Mouse (Mus musculus): ENCODE data around the gene Myog. TPM values are rescaled to one million over a fixed set of nuclear protein-coding genes. Genes with fewer than 3 reads are reported as not detected.
A peak's percentile ranks its signal among the peaks of the same experiment; 100 is the strongest.

The Myog gene
- polyA plus RNA-seq, 1 experiment from 2014 or later, result 1.5 TPM

DNA sequence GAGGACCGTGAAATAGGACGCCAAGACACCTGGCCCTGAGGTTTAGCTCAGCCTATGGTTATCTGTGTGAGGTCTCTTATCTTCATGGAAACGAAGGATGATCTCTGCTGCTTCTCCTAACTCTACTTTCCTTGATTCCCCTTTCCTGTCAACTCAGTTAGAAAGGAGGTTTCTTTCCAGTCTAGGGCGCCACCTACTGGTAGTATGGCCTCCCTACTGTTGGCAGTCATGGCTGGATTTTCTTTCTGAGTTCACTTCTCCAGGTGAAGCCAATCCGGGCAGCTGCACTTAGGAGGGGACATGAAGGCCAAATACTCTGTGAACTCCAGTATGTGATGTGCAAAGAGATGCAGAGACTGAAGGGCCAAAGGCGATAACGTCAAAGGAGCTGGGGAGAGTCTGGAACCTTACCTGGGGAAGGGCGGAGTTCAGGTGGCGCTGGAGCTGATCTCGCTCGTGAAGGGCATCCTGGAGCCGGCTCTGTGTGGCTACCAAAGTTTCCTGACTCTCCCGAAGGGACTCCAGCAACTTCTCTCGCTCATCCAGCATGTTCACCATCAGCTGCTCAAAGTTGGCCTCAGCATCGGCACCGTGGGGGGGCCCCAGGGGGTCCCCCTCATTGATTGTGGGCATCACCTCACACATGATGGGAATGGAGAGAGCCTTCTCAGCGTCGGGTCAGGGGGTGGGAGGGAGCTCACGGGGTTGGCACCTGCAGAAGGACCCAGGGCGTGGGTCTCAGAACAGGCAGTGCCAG lies 42.3 kb downstream of the Myog start:
- peak overlapping the region; percentile 61 for H3K4me2 ChIP-seq
- no peak for ATAC-seq (ENCODE audit: extremely low read depth, insufficient number of reproducible peaks, low FRiP score, low TSS enrichment)
- peak overlapping the region; percentile 31 for H3K4me3 ChIP-seq
- H3K4me1 ChIP-seq, result peaks cover 57% of the 10 kb centered on the region
- peaks cover 13% of the 10 kb centered on the region for H3K36me3 ChIP-seq
- 52% methylated on average over 20 of the region's 20 CpGs for WGBS
- H3K27me3 ChIP-seq (replicated peaks), result no peaks in the 10 kb centered on the region
- H3K9me3 ChIP-seq, result no peaks in the 10 kb centered on the region
- peak overlapping the region; percentile 72 for H3K9ac ChIP-seq
- H3K27ac ChIP-seq (replicated peaks), result peak overlapping the region; percentile 93

DNA sequence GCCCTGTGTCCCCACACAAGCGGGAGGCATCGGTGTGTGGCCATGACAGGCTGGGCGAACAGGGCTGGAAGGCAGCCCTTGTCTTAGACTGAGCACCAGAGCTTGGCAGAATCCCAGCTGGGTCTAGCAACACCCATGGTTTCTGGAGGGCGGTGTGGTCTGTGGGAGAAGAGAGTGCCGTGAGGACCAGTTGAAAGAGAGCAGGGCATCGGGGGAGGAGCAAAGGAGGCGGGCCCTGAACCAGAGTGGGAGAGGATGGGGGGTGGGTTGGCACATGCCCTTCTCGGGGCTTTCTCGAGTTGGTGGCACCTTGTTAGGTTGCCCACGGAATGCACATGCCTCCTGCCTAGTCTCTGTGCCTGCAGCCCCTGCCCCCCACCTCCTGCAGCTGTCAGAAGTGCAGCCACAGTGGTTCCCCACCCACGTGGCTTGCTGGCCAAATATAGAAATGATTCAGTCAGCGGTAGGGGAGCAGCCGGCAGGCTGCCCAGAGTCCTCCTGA lies 43.0 kb downstream of the Myog start, which contains the start of gene Ppfia4:
Ppfia4 (minus strand) TSS at position 159 of the 502 bp plus-strand sequence.
- peak; percentile 63; the same call in 1 of the 2 replicates for ATAC-seq (ENCODE audit: extremely low read depth, insufficient number of reproducible peaks, low FRiP score, low TSS enrichment)
- peak within 1 kb of the TSS; percentile 31 for H3K4me3 ChIP-seq
- peak within 1 kb of the TSS; percentile 93 for H3K27ac ChIP-seq (replicated peaks)
- H3K27me3 ChIP-seq (replicated peaks), result no peaks in the 10 kb centered on the region
- H3K9me3 ChIP-seq, result no peaks in the 10 kb centered on the region
- peak within 1 kb of the TSS; percentile 72 for H3K9ac ChIP-seq
- peak within 1 kb of the TSS; percentile 61 for H3K4me2 ChIP-seq
- H3K4me1 ChIP-seq, result peaks cover 64% of the 10 kb centered on the region
- H3K36me3 ChIP-seq, result peaks cover 5% of the 10 kb centered on the region
- WGBS, result 24% methylated on average over 13 of the region's 13 CpGs

DNA sequence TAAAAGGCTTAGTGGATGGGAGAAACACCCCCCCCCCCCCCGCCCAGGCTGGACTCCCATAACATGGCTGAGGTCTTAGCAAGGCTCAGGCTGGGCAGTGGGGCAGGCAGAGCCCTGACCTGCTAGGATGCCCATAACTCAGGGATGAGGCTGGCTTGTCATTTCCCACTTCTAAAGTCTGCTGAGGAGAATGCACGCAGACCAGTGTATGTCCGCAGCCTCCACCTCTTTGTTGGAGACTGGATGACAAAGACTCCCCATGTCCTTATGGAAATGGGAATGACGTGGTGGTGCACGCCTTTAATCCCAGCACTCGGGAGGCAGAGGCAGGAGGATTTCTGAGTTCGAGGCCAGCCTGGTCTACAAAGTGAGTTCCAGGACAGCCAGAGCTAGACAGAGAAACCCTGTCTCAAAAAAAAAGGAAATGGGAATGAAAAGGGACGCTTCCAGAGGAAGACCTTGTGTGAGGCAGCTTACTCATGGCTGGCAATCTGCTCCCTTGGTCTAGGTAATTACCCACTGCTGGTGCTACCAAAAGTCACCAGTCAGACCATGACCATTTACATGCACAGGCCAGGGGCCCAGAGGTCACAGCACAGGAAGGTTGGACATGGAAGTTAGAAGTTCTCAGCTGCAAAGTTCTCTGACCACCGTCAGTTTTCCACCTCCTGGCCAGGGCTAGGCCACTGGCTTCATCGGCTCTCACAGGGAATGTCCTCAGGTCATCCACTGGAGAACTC lies 43.8 kb downstream of the Myog start:
- H3K27ac ChIP-seq (replicated peaks), result peak overlapping the region; percentile 93
- H3K4me1 ChIP-seq, result peaks cover 71% of the 10 kb centered on the region
- H3K36me3 ChIP-seq, result peaks cover 4% of the 10 kb centered on the region; the same call in 1 of the 2 replicates
- H3K9ac ChIP-seq, result no peak overlapping the region; the same call in 1 of the 2 replicates
- 78% methylated on average over 10 of the region's 10 CpGs for WGBS
- H3K9me3 ChIP-seq, result no peaks in the 10 kb centered on the region
- H3K4me3 ChIP-seq, result no peak overlapping the region
- peak overlapping the region; percentile 61 for H3K4me2 ChIP-seq
- no peaks in the 10 kb centered on the region for H3K27me3 ChIP-seq (replicated peaks)
- no peak for ATAC-seq (ENCODE audit: extremely low read depth, insufficient number of reproducible peaks, low FRiP score, low TSS enrichment)

DNA sequence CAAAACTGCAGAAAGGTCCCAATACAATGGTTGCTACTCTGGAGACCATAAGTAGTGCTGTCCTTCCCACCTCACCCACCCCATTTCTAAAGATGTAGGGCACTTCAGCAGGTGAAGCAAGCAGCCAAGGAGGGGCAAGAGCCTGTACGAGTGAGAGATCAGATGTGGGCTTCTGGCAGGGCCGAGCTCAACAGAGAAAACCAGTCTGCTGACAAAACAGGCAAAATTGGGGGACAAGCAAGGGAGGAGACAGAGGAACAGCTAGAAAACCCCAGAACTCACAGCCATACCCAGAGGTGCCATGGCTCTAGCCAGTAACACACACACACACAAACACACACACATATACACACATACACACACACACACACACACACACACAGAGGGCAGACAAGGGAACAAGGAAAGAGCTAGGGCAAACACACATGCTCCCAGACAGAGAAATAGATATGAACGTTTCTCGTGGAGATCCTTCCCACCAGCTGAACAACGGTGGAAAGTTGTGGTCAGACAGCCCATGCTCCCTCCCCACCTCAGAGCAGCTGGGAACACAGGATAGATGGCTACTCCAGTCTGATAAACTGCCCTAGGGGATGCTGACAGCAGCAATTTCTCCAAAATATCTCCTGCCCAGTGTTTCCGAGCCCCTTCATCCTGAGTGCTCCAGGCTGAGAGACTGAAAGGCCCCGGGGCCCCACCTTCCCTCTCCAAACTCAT lies 44.5 kb downstream of the Myog start:
- peaks cover 78% of the 10 kb centered on the region for H3K4me1 ChIP-seq

DNA sequence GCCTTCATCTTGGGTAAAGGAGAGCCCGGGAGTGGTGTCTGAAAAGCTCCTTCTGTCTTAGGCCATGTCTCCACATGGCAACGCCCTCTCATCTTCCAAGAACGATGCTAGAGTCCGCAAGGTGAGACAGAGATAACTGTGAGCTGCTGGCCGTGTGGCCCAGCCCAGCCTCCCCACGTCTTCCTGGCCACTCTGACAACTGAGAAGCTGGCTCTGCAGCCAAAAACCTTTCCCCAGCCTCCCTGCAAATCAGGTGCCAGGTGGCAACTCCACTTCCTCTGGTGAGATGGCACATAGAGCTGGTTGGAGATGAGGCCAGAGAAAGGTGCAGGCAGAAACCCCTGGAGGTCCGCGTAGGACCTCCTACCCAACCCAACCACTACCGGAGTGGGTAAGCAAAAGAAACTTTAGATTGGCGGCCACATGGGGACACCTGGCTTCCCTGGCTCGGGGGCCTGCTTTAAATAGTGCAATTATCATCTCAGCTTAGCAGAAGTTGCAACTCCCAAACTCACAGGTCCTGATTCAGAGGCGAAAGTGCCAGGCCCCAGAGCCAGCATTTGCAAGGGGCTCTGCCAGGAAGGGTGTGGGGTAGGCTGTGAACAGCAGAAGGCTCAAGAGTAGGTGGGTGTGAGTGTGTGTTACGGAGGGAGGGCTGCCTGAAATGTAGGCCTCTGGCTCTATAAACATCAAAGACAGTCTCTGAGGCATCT lies 45.6 kb downstream of the Myog start:
- WGBS, result 60% methylated on average over 13 of the region's 13 CpGs
- Histone ChIP-seq H3K4me3 (no peak overlapping the region), H3K27me3 (replicated peaks) (no peaks in the 10 kb centered on the region), H3K27ac (replicated peaks) (peak overlapping the region; percentile 93), H3K36me3 (peaks cover 4% of the 10 kb centered on the region; the same call in 1 of the 2 replicates), H3K4me2 (no peak overlapping the region), H3K9ac (no peak overlapping the region; the same call in 1 of the 2 replicates), H3K4me1 (peaks cover 84% of the 10 kb centered on the region), H3K9me3 (no peaks in the 10 kb centered on the region)
- ATAC-seq (ENCODE audit: extremely low read depth, insufficient number of reproducible peaks, low FRiP score, low TSS enrichment), result no peak

More for the DNA sequence above, 44.5 kb downstream of the Myog start:
- 36% methylated on average over 7 of the region's 7 CpGs for WGBS
- Histone ChIP-seq H3K36me3 (peaks cover 4% of the 10 kb centered on the region; the same call in 1 of the 2 replicates), H3K4me2 (no peak overlapping the region), H3K9ac (peak overlapping the region; percentile 64), H3K9me3 (no peaks in the 10 kb centered on the region), H3K27ac (replicated peaks) (peak overlapping the region; percentile 93), H3K4me3 (no peak overlapping the region), H3K27me3 (replicated peaks) (no peaks in the 10 kb centered on the region)
- no peak for ATAC-seq (ENCODE audit: extremely low read depth, insufficient number of reproducible peaks, low FRiP score, low TSS enrichment)

DNA sequence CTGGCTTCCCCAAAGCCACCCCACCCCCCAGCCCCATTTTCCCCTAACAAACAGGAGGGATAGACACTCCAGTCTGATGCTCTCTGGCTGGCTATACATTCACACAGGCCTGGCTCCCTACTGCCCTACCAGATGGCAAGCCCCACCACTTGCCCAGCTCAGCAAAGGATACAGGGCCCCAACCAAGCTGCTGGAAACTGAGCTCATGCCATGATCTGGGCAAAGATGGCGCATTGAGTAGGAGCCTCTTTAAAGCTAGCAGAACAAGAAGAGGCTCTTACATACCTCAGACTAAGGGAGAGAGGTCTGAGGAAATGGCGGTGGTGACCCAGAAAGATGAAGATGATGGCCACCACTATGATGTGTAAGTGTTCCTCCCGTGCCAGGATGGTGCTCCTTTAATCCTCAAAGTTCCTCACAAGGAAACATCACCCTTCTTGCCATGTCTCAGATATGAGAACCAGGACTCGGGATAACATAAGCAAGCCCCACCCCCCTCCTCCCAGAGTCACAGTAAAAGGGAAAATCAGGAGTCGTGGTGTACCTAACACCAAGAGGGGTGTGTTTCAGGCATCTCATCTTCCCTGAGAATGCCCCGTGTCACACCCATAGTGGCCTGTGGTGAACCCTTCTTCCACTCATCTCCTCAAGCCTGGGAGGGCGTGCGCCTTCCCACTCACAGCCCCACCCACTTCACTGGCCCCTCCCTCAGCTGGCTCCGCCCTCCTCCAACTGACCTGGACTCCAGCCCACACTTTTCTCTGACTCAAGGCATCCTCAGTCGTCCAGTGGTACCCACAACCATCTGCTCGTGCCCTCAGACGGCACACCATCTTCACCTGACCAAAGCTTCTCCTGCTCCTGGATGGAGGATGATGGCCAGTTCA lies 46.4 kb downstream of the Myog start:
- Histone ChIP-seq H3K4me3 (no peak overlapping the region), H3K27ac (replicated peaks) (peak overlapping the region; percentile 93; the same call in 1 of the 2 replicates), H3K9me3 (no peaks in the 10 kb centered on the region), H3K4me1 (peaks cover 84% of the 10 kb centered on the region), H3K27me3 (replicated peaks) (no peaks in the 10 kb centered on the region), H3K9ac (no peak overlapping the region; the same call in 1 of the 2 replicates), H3K4me2 (no peak overlapping the region), H3K36me3 (peaks cover 4% of the 10 kb centered on the region; the same call in 1 of the 2 replicates)
- WGBS, result 83% methylated on average over 12 of the region's 12 CpGs
- no peak; the same call in 1 of the 2 replicates for ATAC-seq (ENCODE audit: extremely low read depth, insufficient number of reproducible peaks, low FRiP score, low TSS enrichment)

- Histone ChIP-seq H3K27ac (replicated peaks) (peak overlapping the region; percentile 82), H3K4me2 (no peak overlapping the region), H3K27me3 (replicated peaks) (no peaks in the 10 kb centered on the region), H3K9ac (no peak overlapping the region), H3K4me1 (peaks cover 84% of the 10 kb centered on the region), H3K4me3 (no peak overlapping the region), H3K36me3 (no peaks in the 10 kb centered on the region), H3K9me3 (no peaks in the 10 kb centered on the region)
- no peak for ATAC-seq (ENCODE audit: extremely low read depth, insufficient number of reproducible peaks, low FRiP score, low TSS enrichment)
- 42% methylated on average over 11 of the region's 11 CpGs for WGBS
These were observed 47.3 kb downstream of the Myog start for GRCm38 (mm10) chr1:134336958-134337710.

GRCm38 (mm10) chr1:134339162-134339561 lies 49.4 kb downstream of the Myog start:
- WGBS, result 45% methylated on average over 7 of the region's 7 CpGs
- H3K27me3 ChIP-seq (replicated peaks), result no peaks in the 10 kb centered on the region
- H3K9ac ChIP-seq, result no peak overlapping the region
- ATAC-seq (ENCODE audit: extremely low read depth, insufficient number of reproducible peaks, low FRiP score, low TSS enrichment), result no peak
- no peaks in the 10 kb centered on the region for H3K9me3 ChIP-seq
- H3K4me3 ChIP-seq, result no peak overlapping the region
- H3K4me2 ChIP-seq, result peak overlapping the region; percentile 34
- H3K36me3 ChIP-seq, result no peaks in the 10 kb centered on the region
- H3K4me1 ChIP-seq, result peaks cover 84% of the 10 kb centered on the region
- H3K27ac ChIP-seq (replicated peaks), result peak overlapping the region; percentile 82

DNA sequence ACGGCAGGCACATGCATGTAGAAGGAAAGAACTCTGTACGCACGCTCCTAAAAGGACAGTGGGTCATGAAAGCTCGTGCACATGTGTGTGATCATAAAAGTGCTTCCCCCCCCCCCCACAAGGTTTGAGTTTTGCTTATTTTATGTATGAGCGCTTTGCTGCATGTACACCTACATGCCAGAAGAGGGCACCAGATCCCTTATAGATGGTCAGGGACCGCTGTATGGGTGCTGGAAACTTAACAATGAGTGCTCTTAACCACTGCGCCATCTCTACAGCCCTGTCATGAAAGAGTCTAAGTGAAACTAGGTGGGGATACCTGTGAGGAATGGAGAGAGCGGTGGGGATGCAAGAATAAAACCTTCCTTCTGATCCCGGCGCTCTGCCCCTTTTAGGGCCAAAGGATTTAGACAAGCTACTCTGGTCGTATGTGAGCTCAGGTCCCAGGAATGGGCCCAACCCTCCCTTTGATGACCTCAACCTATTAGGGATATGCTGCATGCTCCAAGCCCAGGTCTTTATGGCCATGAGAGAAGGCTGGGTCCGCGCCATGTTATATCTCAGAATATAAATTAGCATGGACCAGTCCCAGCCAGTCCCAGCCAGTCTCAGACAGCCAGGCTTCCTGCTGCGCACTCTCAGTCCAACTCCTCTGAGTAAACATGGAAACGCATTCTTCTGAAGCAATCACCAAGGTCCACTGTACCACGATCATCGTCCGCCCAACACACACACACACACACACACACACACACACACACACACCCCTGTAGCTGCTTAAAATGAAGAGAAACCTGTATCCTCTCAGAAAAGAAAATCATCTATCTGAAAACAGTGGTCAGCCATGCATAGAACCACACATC lies 50.2 kb downstream of the Myog start:
- Histone ChIP-seq H3K27me3 (replicated peaks) (no peaks in the 10 kb centered on the region), H3K27ac (replicated peaks) (peak overlapping the region; percentile 82), H3K4me2 (no peak overlapping the region), H3K9me3 (no peaks in the 10 kb centered on the region), H3K4me1 (peaks cover 82% of the 10 kb centered on the region), H3K36me3 (no peaks in the 10 kb centered on the region), H3K4me3 (no peak overlapping the region), H3K9ac (no peak overlapping the region)
- WGBS, result 91% methylated on average over 18 of the region's 18 CpGs
- ATAC-seq (ENCODE audit: extremely low read depth, insufficient number of reproducible peaks, low FRiP score, low TSS enrichment), result no peak

Data from heart, embryonic 13.5 days (tissue).